ENCODE assay signal across 29 mouse cellular contexts in genomic region chr9:85664316-85664715, GRCm38 (mm10).
A peak's percentile ranks its signal among the peaks of the same experiment; 100 is the strongest.
DNase-seq lines count a peak whose midpoint lies in the region; ATAC-seq and TF ChIP-seq lines count a peak whose summit lies in the region.
"Had no signal": no experiment of that assay in that cellular context is flagged by ENCODE, and none has a peak within 500 bp of the region (broad histone marks: within the 10 kb centered on the region; RNA-seq: fewer than 3 reads in every experiment).

No protein-coding gene starts in this region.

- no peaks in the 10 kb centered on the region for H3K4me1 ChIP-seq in forebrain, embryonic 14.5 days (ENCODE audit: control insufficient read depth, insufficient read depth, low read length)
- no peaks in the 10 kb centered on the region for H3K4me1 ChIP-seq in forebrain, embryonic 11.5 days (replicated peaks; ENCODE audit: control insufficient read depth, insufficient read depth, low read length)
- H3K4me1 ChIP-seq: liver, embryonic 12.5 days; megakaryocyte, embryonic 14.5 days had no signal

- 65% methylated on average over 1 of the region's 1 CpGs for WGBS in forebrain, embryonic 14.5 days
- WGBS in forebrain, embryonic 11.5 days, result 73% methylated on average over 1 of the region's 1 CpGs

- ATAC-seq in forebrain, embryonic 14.5 days, result no peak
- ATAC-seq in forebrain, embryonic 11.5 days (replicated peaks; ENCODE audit: low FRiP score), result no peak
- ATAC-seq: intestine, embryonic 16.5 days; liver, embryonic 12.5 days; liver, postnatal 0 days had no signal

- DNase-seq in forebrain, embryonic 14.5 days (ENCODE audit: low spot score), result peak; percentile 8
- no peak for DNase-seq in forebrain, embryonic 11.5 days (ENCODE audit: low spot score)
- peak; percentile 20 to 29 for DNase-seq in left cerebral cortex, adult 9 months (ENCODE audit: low spot score in 2 of 2)
- DNase-seq in left cerebral cortex, adult 2 months (ENCODE audit: extremely low spot score in 1 of 2, low spot score in 2 of 2), result no peak
- DNase-seq in MN1 (ENCODE audit: low spot score), result peak; percentile 18
- DNase-seq in layer of hippocampus, adult 9-10 months (ENCODE audit: low spot score), result peak; percentile 50
- no peak for DNase-seq in lung, postnatal 36 days
- no peak for DNase-seq in adrenal gland, postnatal 36 days
- DNase-seq: adrenal gland, adult 8-10 months; cerebellum, adult 11-12 months; cerebellum, adult 9-11 months; gastrocnemius, postnatal 14 days; heart, adult 18-20 months; heart, postnatal 4 days; kidney, adult 9 months; kidney, postnatal 10 days; liver, postnatal 0 days; lung, postnatal 4 days; right cerebral cortex, postnatal 4 days had no signal

- H3K36me3 ChIP-seq in forebrain, embryonic 14.5 days (ENCODE audit: control insufficient read depth, insufficient read depth, low read length), result no peaks in the 10 kb centered on the region
- H3K36me3 ChIP-seq in forebrain, embryonic 11.5 days (ENCODE audit: control insufficient read depth, insufficient read depth, low read length), result no peaks in the 10 kb centered on the region
- H3K36me3 ChIP-seq: forebrain, embryonic 12.5 days; heart, embryonic 12.5 days; hindbrain, embryonic 13.5 days; liver, embryonic 12.5 days; midbrain, embryonic 13.5 days had no signal

- no peak overlapping the region for H3K27ac ChIP-seq in forebrain, embryonic 14.5 days (ENCODE audit: low read depth, low read length)
- H3K27ac ChIP-seq in forebrain, embryonic 11.5 days (ENCODE audit: low read depth, low read length), result no peak overlapping the region
- no peak overlapping the region for H3K27ac ChIP-seq in left cerebral cortex, adult 2 months
- H3K27ac ChIP-seq: forebrain, embryonic 12.5 days; hindbrain, embryonic 13.5 days; liver, embryonic 12.5 days; midbrain, embryonic 13.5 days; stomach, postnatal 0 days had no signal

- H3K9ac ChIP-seq in forebrain, embryonic 14.5 days (ENCODE audit: low read length), result no peak overlapping the region
- H3K9ac ChIP-seq in forebrain, embryonic 11.5 days (ENCODE audit: low read length), result no peak overlapping the region
- H3K9ac ChIP-seq: forebrain, embryonic 12.5 days; heart, embryonic 12.5 days; hindbrain, embryonic 13.5 days; liver, embryonic 12.5 days; liver, postnatal 0 days; midbrain, embryonic 13.5 days had no signal

- no peak for TF ChIP-seq CTCF in left cerebral cortex, adult 2 months (IDR thresholded peaks at IDR 0.05)

- no peaks in the 10 kb centered on the region for H3K27me3 ChIP-seq in forebrain, embryonic 14.5 days (replicated peaks; ENCODE audit: control insufficient read depth, insufficient read depth, low read length)
- H3K27me3 ChIP-seq in forebrain, embryonic 11.5 days (ENCODE audit: control insufficient read depth, insufficient read depth, low read length), result no peaks in the 10 kb centered on the region
- H3K27me3 ChIP-seq: CH12.LX; forebrain, embryonic 12.5 days; heart, embryonic 12.5 days; hindbrain, embryonic 13.5 days; liver, embryonic 12.5 days; midbrain, embryonic 13.5 days had no signal

- intact Hi-C loops in left cerebral cortex, adult 2 months (cut with DNase I), result no loop called here

- no peaks in the 10 kb centered on the region for H3K9me3 ChIP-seq in forebrain, embryonic 14.5 days (replicated peaks; ENCODE audit: control insufficient read depth, low read length)
- H3K9me3 ChIP-seq in forebrain, embryonic 11.5 days (ENCODE audit: control insufficient read depth, low read length), result no peaks in the 10 kb centered on the region
- H3K9me3 ChIP-seq: forebrain, embryonic 12.5 days; heart, embryonic 12.5 days; hindbrain, embryonic 13.5 days; liver, embryonic 12.5 days; midbrain, embryonic 13.5 days had no signal

- H3K4me3 ChIP-seq in forebrain, embryonic 14.5 days (ENCODE audit: low read depth, low read length), result no peak overlapping the region
- H3K4me3 ChIP-seq in forebrain, embryonic 11.5 days (ENCODE audit: low read depth, low read length), result no peak overlapping the region
- no peak overlapping the region for H3K4me3 ChIP-seq in left cerebral cortex, adult 2 months
- H3K4me3 ChIP-seq: erythroblast, embryonic 14.5 days; forebrain, embryonic 12.5 days; heart, embryonic 12.5 days; hindbrain, embryonic 13.5 days; liver, embryonic 12.5 days; megakaryocyte, embryonic 14.5 days; midbrain, embryonic 13.5 days had no signal

- H3K4me2 ChIP-seq in forebrain, embryonic 14.5 days (ENCODE audit: low read length), result no peak overlapping the region
- H3K4me2 ChIP-seq in forebrain, embryonic 11.5 days (ENCODE audit: low read depth, low read length, severe bottlenecking), result no peak overlapping the region
- H3K4me2 ChIP-seq: forebrain, embryonic 12.5 days; heart, embryonic 12.5 days; hindbrain, embryonic 13.5 days; liver, embryonic 12.5 days; midbrain, embryonic 13.5 days had no signal

Comparison
In these comparisons a context has a peak if more than half of its experiments do, and no peak if none do; other contexts are left out.
1. DNase-seq: peak in forebrain, embryonic 14.5 days (single experiment), left cerebral cortex, adult 9 months (2 of 2), MN1 (single experiment) and layer of hippocampus, adult 9-10 months (single experiment); none in forebrain, embryonic 11.5 days (single experiment), left cerebral cortex, adult 2 months (0 of 2), lung, postnatal 36 days (single experiment) and adrenal gland, postnatal 36 days (0 of 2).